Mouse (Mus musculus) MEL-GATA-1-ER (cell line): ENCODE data around the gene Ldha.
"Not testable (repeated sequence)": the region's sequence is repeated elsewhere in the genome, so short reads cannot be mapped to it uniquely, and the experiment has no call there.

ENCODE experiments used
- DNase-seq: peaks from one replicate; pipeline ENCODE4 v3.0.0-alpha.2; 2012; ENCODE audit warnings: low read depth; ENCODE audit errors: extremely low read depth

The Ldha gene

GRCm38 (mm10) chr7:46840787-46841525 lies at the start of gene Ldha:
Gene Ldha, plus strand, starts transcription at chr7:46841475.
- DNase-seq, result no peak

GRCm38 (mm10) chr7:46793871-46794270 lies 47.4 kb upstream of the Ldha start:
- DNase-seq, result no peak

- DNase-seq, result peak; percentile 85
These were observed 45.7 kb upstream of the Ldha start, which contains the start of the genes Hps5 and Gtf2h1 for GRCm38 (mm10) chr7:46795287-46796205. Gene Hps5, minus strand, starts transcription at chr7:46796064. Gene Gtf2h1, plus strand, starts transcription at chr7:46796103.

- no peak for DNase-seq
These were observed 45.0 kb upstream of the Ldha start for GRCm38 (mm10) chr7:46796206-46796679.

GRCm38 (mm10) chr7:46796779-46797178 lies 44.5 kb upstream of the Ldha start:
- DNase-seq, result no peak

- no peak for DNase-seq
These were observed 30.9 kb upstream of the Ldha start for GRCm38 (mm10) chr7:46810325-46810724.

GRCm38 (mm10) chr7:46814012-46814411 lies 27.3 kb upstream of the Ldha start:
- DNase-seq, result no peak

- not testable (repeated sequence) for DNase-seq
These were observed 20.2 kb upstream of the Ldha start for GRCm38 (mm10) chr7:46820876-46821632.

GRCm38 (mm10) chr7:46827046-46827802 lies 14.1 kb upstream of the Ldha start:
- no peak for DNase-seq

- no peak for DNase-seq
These were observed 13.5 kb upstream of the Ldha start for GRCm38 (mm10) chr7:46827803-46828184.

- no peak for DNase-seq
These were observed 11.4 kb upstream of the Ldha start for GRCm38 (mm10) chr7:46829911-46830310.

- DNase-seq, result peak; percentile 74
These were observed 10.3 kb upstream of the Ldha start for GRCm38 (mm10) chr7:46830799-46831590.

GRCm38 (mm10) chr7:46831693-46832092 lies 9.6 kb upstream of the Ldha start:
- DNase-seq, result no peak

- DNase-seq, result not testable (repeated sequence)
These were observed 9.0 kb upstream of the Ldha start for GRCm38 (mm10) chr7:46832112-46832810.

GRCm38 (mm10) chr7:46833266-46833665 lies 8.0 kb upstream of the Ldha start:
- peak; percentile 96 for DNase-seq

GRCm38 (mm10) chr7:46833670-46834255 lies 7.5 kb upstream of the Ldha start:
- no peak for DNase-seq

- no peak for DNase-seq
These were observed 6.2 kb upstream of the Ldha start for GRCm38 (mm10) chr7:46834994-46835610.

- DNase-seq, result no peak
These were observed 4.9 kb upstream of the Ldha start for GRCm38 (mm10) chr7:46836357-46836756.
